Mouse (Mus musculus) adrenal gland, postnatal 4 days (tissue): Measurements from ENCODE around the gene Cdh26. TPM values are rescaled to one million over a fixed set of nuclear protein-coding genes. Genes with fewer than 3 reads are reported as not detected.

Experiments used
- DNase-seq, 2 experiments: peaks; one replicate each; pipeline ENCODE4 v3.0.0; 2021 to 2022; ENCODE audit warnings: low spot score in 2 of 2, mixed read lengths in 2 of 2
- total RNA-seq, 2 experiments: library from RNA; stranded (reverse); gene quantifications; 2 replicates each; pipeline ENCODE4 v1.2.3; 2021

The Cdh26 gene
- total RNA-seq, 2 experiments from 2014 or later, result 0.20 TPM; not detected in 1

GRCm38 (mm10) chr2:178507379-178508014, 77.2 kb downstream of the Cdh26 start:
- DNase-seq, result peak in 1 of 2 experiments; percentile 32

- no peak for DNase-seq
Observed at GRCm38 (mm10) chr2:178508279-178508678, 77.9 kb downstream of the Cdh26 start.

GRCm38 (mm10) chr2:178513043-178513442, 82.7 kb downstream of the Cdh26 start:
- no peak for DNase-seq

- no peak for DNase-seq
Observed at GRCm38 (mm10) chr2:178513636-178514071, 83.3 kb downstream of the Cdh26 start.

- DNase-seq, result no peak
Observed at GRCm38 (mm10) chr2:178516421-178516820, 86.1 kb downstream of the Cdh26 start.

- no peak for DNase-seq
Observed at GRCm38 (mm10) chr2:178516941-178517340, 86.6 kb downstream of the Cdh26 start.

- DNase-seq, result no peak
Observed at GRCm38 (mm10) chr2:178519321-178519720, 89.0 kb downstream of the Cdh26 start.

- no peak for DNase-seq
Observed at GRCm38 (mm10) chr2:178520216-178520615, 89.9 kb downstream of the Cdh26 start.

- DNase-seq, result no peak
Observed at GRCm38 (mm10) chr2:178522331-178522730, 92.0 kb downstream of the Cdh26 start.

- DNase-seq, result no peak
Observed at GRCm38 (mm10) chr2:178522786-178523185, 92.5 kb downstream of the Cdh26 start.

- no peak for DNase-seq
Observed at GRCm38 (mm10) chr2:178526776-178527175, 96.4 kb downstream of the Cdh26 start.

GRCm38 (mm10) chr2:178531226-178531625, 100.9 kb downstream of the Cdh26 start:
- no peak for DNase-seq

- no peak for DNase-seq
Observed at GRCm38 (mm10) chr2:178536574-178536973, 106.2 kb downstream of the Cdh26 start.

Other genes with a start within 250 kb of the Cdh26 start
- under 1 TPM; 0.06 to 0.34 TPM for gene Sycp2, start 22.8 kb upstream of the Cdh26 start, total RNA-seq
- 1 to 10 TPM; 6.2 to 6.9 TPM for gene Ppp1r3d, start 16.1 kb upstream of the Cdh26 start, total RNA-seq
- gene Fam217b, start 16.0 kb upstream of the Cdh26 start, total RNA-seq, result 1 to 10 TPM; 5.7 TPM